Mouse (Mus musculus) spleen, adult 2 months (tissue): ENCODE data around the gene Slc2a6.

Source experiments
- CTCF ChIP-seq: fragments of 200-500 bp; IDR thresholded peaks from 2 replicates; pipeline ENCODE4 v1.5.1; 2011; ENCODE audit warnings: mild to moderate bottlenecking, inconsistent platforms; ENCODE audit not compliant: insufficient read depth, insufficient read length, insufficient replicate concordance; ENCODE audit errors: extremely low read depth
- POLR2A ChIP-seq: fragments of 200-500 bp; IDR thresholded peaks from 2 replicates; pipeline ENCODE4 v1.6.1; 2011; ENCODE audit warnings: low read depth, low read length, inconsistent platforms

GRCm38 (mm10) chr2:27039286-27039685 lies 11.5 kb upstream of the Slc2a6 start:
- TF ChIP-seq POLR2A: no peak
- TF ChIP-seq CTCF: no peak
